Mouse (Mus musculus) spleen, adult 2 months (tissue): ENCODE data around the gene Cab39.

ENCODE experiments used
- CTCF ChIP-seq: fragments of 200-500 bp; IDR thresholded peaks from 2 replicates; pipeline ENCODE4 v1.5.1; 2011; ENCODE audit warnings: mild to moderate bottlenecking, inconsistent platforms; ENCODE audit not compliant: insufficient read depth, insufficient read length, insufficient replicate concordance; ENCODE audit errors: extremely low read depth
- POLR2A ChIP-seq: fragments of 200-500 bp; IDR thresholded peaks from 2 replicates; pipeline ENCODE4 v1.6.1; 2011; ENCODE audit warnings: low read depth, low read length, inconsistent platforms

DNA sequence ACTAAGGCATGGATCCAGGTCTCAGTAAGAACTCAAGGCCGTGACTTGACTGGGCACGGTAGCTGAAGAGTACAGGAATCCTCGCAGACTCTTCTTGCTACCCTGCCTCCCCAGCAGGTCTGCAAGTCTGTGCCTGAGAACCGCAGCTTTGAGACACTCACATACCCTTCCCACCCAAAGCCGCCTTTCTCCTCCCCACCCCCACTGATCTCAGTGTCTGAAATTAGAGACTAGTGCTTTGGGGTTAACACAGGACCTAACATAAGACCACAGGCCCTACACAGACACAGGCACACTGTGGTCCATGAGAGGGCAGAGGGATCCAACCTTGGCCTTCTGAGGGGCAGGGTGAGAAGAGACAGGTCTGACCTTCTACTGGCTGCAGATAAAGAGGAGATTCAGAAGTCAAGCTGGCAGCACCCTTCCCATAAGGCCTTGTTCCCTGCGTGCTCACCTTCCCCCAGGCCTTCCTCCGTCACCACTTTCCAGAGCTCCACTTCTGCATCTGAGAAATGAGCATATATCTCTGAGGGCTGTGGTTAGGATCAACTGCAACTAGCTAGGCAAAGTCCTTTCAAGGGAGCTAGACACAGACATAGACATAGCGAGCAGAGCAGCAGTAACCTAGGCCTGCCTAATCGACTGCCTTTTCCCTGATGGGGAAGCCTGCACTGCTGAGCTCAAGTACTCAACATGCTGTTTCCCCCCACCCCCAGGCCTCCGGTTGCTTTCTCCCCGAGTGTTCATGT is 41.1 kb upstream of the Cab39 start:
- TF ChIP-seq CTCF (no peak), POLR2A (no peak)
